Mouse (Mus musculus) cerebellum, adult 11 months (tissue): ENCODE measurements at regions not wholly inside any gene's neighbourhood (a gene's known extent, or its start where the extent isn't known, plus 50 kb on each side); places are given as distances from the start of the nearest gene placed in this dataset.

Experiments
- DNase-seq: peaks from one replicate; pipeline ENCODE4 v3.0.0; 2022

GRCm38 (mm10) chr3:147531608-147532180 lies 679.5 kb downstream of the Ttll7 start:
- no peak for DNase-seq
